Mouse (Mus musculus) embryonic fibroblast, embryonic 13.5 days (primary cell): ENCODE results near the gene Kcnd3. TPM values are rescaled to one million over a fixed set of nuclear protein-coding genes. Genes with fewer than 3 reads are reported as not detected.

Experiments used
- H3K27ac ChIP-seq: 2 replicates; pipeline ENCODE4 v1.5.1; 2012; ENCODE audit warnings: low read length, control low read depth, inconsistent platforms; ENCODE audit not compliant: insufficient read depth
- H3K4me1 ChIP-seq: 2 replicates; pipeline ENCODE4 v1.6.1; 2011; ENCODE audit warnings: low read length; ENCODE audit not compliant: control insufficient read depth, insufficient read depth
- H3K4me3 ChIP-seq: 2 replicates; pipeline ENCODE4 v1.5.1; 2011; ENCODE audit warnings: mild to moderate bottlenecking, control low read depth, low read length; ENCODE audit not compliant: insufficient read depth
- CTCF ChIP-seq: IDR thresholded peaks from 2 replicates; pipeline ENCODE4 v1.5.1; 2011; ENCODE audit warnings: mild to moderate bottlenecking, control low read depth, low read length, moderate library complexity, borderline replicate concordance; ENCODE audit not compliant: insufficient read depth
- POLR2A ChIP-seq: IDR thresholded peaks from 2 replicates; pipeline ENCODE4 v1.6.1; 2011; ENCODE audit warnings: low read depth, mild to moderate bottlenecking, control low read depth, low read length, moderate library complexity
- polyA plus RNA-seq: library from polyadenylated mRNA; stranded (reverse); fragments of >200 nt; gene quantifications from 2 replicates; pipeline ENCODE4 v1.2.4, GENCODE M21; 2011; ENCODE audit warnings: low read depth; ENCODE audit not compliant: missing spikeins, insufficient read length

Kcnd3 gene
- polyA plus RNA-seq, 1 experiment: 0.25 TPM

DNA sequence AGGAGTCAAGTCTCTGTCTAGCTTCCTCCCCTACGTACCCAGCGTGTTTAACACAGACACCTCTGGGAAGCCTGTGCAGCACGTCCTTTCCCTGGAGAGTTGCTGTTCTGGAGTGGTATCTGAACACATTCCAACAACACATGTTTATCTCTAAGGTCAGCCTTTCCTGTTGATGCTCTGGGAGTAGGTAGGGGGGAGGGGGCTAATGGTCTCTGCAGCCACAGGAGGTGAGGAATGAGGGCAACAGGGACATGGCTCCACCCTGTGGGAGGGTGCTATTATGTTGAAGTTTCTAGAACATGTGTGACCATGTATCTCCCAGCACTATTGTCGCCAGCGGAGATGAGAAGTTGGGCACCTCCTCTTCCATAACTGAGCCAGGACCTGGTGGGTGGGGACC lies 249.3 kb downstream of the Kcnd3 start:
- TF ChIP-seq CTCF (no peak), POLR2A (no peak)
- Histone ChIP-seq H3K4me1 (no peaks in the 10 kb centered on the region), H3K4me3 (no peak overlapping the region), H3K27ac (no peak overlapping the region)

DNA sequence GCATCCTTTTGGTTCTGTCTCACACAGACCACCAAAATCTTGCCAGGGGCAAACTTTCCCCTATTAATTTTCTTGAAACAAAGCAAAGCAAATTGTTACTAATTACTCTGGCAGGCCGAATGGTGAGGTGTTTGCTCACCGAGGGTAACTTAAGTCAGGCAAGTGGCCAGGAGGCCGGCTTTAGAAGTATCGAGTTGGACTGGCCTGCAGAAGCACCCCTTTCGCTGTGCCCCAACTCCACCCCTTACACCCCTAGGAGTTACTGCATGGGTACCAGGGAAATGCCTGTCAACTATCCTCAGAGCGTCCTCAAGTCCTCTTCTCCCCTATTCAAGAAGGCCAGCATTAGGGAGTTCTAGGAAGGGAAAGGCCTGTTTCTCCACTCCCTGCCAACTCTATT lies 251.4 kb downstream of the Kcnd3 start:
- H3K27ac ChIP-seq: no peak overlapping the region
- no peak overlapping the region for H3K4me3 ChIP-seq
- TF ChIP-seq CTCF (no peak), POLR2A (no peak)
- no peaks in the 10 kb centered on the region for H3K4me1 ChIP-seq

DNA sequence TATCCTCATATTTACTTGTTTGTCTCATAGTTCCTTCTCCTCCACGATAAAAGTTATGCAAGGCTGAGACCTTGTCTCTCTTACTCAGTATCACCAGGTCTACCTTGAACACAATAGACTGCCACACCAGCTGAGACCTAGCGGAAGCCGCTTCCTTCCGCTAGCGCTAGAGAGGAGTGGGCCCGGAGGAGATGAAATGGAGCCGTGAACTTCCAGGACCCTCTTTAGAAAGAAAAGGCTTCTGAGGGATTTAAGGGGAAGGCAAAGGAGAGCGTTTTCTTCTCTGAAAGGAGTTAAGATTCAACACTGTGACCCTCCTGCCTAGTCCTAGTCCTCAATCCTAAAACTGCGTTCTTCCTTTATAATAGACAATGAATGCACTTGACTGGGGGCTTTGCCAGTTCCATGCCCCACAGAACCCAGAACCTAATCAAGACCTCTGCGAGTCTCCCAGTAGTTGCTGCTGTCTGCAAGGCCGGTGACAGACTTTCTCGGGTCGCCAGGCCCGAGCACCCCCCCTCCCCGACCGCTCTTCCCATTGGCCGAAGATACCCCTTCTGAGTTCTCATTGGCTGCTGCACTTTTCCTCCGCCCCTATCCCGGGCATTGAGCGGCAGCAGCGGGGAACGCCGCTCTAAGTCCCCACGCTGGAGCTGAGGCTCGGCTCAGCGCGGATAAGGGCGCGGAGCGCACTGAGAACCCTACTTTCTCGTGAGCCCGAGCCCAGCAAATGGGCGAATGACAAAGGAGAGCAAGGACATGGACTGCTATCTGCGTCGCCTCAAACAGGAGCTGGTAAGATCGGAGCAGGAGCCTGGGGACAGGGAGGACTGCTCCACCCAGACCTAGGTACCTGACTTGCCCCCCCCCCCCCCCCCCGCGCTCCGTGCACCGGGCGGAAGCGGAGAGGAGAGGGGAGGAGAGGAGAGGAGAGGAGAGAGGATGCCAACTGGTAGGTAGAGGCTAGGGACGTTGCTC lies 252.2 kb downstream of the Kcnd3 start, which contains the start of gene Inka2:
TSS of gene Inka2 (plus strand) at position 569 of the 978 bp plus-strand sequence.
- Histone ChIP-seq H3K4me1 (no peaks in the 10 kb centered on the region), H3K27ac (peak within 1 kb of the TSS; percentile 70), H3K4me3 (peak within 1 kb of the TSS; percentile 81)
- peak; percentile 95 for TF ChIP-seq POLR2A
- TF ChIP-seq CTCF: no peak

DNA sequence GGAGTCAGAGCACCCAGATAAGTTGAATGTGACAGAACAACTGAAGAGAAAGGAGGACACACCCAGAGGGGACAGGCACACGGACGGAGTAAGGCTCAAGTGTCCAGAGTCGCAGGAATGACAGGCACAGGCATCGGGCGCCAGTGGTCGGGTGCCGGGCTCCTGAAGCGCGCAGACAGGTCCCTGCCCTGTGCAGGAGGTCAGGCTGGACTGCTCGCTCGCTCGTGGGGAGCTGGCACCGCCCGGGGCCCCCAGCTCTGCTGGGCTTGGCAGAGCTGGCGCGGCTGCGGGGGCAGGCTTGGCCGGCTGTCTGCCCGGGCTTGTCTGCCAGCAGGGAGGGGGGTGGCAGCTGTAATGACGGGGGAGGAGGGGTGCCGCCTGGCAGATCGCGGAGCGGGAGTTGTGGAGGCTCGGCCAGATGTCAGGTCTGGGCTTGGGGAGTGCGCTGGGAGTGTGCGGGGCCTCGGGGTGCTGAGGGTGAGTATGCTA lies 253.0 kb downstream of the Kcnd3 start:
- Histone ChIP-seq H3K4me1 (peaks cover 3% of the 10 kb centered on the region; the same call in 1 of the 2 replicates), H3K4me3 (peak overlapping the region; percentile 81), H3K27ac (peak overlapping the region; percentile 70)
- no peak for TF ChIP-seq CTCF
- peak; percentile 36; the same call in 1 of the 2 replicates for TF ChIP-seq POLR2A

DNA sequence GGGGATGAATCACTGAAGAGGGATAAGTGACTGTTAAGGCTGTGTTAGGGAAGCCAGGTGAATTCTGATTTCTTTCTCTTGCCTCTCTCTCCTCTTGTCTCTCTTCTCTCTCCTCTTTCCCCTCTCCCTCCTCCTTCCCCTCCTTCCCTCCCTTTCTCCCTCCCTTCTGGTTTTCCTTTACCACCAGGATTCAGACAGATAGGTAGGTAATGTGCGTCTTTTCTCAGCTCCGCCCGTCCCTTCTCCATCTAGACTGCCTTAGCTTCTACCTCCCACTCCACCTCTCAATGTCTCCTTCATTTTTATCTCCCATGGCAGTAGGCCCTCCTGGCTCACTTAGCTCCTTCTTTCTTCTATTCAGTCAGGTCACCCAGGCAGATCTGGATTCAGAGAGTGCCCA lies 253.4 kb downstream of the Kcnd3 start:
- Histone ChIP-seq H3K4me3 (peak overlapping the region; percentile 81), H3K4me1 (peaks cover 3% of the 10 kb centered on the region; the same call in 1 of the 2 replicates), H3K27ac (no peak overlapping the region)
- TF ChIP-seq POLR2A: no peak
- no peak for TF ChIP-seq CTCF

DNA sequence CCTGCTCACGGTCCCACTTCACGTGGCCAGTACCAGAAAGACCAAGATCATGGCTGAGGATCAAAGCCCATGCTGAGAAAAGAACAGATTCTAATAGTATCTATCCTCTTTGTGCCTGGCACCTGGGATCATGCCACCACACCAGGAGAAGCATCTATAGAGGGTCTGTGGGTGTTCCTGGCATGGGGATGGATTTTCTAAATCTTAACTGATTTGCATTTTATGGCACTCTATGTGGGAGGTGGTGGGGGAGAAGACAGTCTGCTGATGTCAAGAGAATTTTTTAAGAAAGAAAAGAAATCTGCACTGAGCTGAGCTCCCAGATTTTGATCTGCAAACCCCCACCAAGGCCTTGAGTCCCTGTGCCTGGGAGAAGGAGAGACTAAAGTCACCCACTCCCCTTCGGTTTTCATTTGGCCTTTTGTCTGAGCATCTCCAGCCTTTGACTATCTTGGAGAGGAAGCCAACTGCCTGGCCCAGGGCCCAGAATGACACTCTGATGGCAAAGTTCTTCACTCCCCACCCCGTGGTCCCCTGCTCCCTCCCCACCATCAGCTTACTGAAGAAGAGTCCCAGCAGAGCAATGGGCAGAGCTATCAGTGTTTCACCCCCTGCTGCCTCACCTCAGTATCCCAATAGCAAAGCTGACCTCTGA lies 254.4 kb downstream of the Kcnd3 start:
- peaks cover 3% of the 10 kb centered on the region; the same call in 1 of the 2 replicates for H3K4me1 ChIP-seq
- no peak overlapping the region for H3K27ac ChIP-seq
- TF ChIP-seq POLR2A: no peak
- TF ChIP-seq CTCF: no peak
- peak overlapping the region; percentile 81 for H3K4me3 ChIP-seq

DNA sequence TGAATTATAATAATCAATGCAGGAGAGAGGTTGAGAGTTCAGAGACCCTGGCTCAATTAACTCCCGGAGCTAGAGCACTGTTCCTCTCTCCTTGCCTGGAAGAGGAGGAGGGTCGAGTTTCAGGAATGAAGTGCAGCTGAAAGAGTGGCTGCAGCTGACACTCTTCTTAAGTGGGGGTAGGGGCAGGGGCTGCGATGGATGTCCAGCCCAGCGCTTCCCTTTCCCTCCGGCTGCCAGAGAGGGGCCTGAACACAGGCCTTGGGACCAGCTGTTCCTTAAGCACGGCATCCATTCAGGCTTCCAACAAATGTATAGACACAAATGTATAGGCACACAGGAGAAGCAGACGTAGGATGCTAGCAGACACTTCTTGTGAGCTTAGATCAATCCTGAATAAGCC lies 255.5 kb downstream of the Kcnd3 start:
- TF ChIP-seq POLR2A (no peak), CTCF (no peak)
- Histone ChIP-seq H3K4me3 (no peak overlapping the region), H3K4me1 (peaks cover 3% of the 10 kb centered on the region; the same call in 1 of the 2 replicates), H3K27ac (no peak overlapping the region)

DNA sequence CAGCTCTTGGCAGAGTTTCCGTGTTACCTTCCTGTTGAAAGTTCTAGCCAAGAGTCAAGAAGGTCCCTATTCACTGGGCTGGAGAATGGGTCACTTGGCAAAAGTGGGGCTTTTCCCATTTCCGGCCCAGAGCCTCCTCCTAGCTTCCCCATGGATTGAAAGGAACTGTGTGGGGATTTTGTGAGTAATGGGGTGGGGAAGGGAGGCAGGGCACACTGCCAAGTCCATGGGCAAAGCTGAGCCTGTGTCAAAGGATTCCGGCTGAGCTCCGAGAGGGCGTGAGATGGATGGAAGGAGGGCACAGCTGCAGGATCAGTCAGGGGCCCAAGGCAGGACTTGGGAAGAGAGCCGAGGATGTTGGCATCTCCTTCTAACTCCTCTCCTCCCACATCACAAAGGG lies 258.1 kb downstream of the Kcnd3 start:
- TF ChIP-seq POLR2A (no peak), CTCF (no peak)
- peaks cover 3% of the 10 kb centered on the region; the same call in 1 of the 2 replicates for H3K4me1 ChIP-seq
- H3K27ac ChIP-seq: no peak overlapping the region
- H3K4me3 ChIP-seq: no peak overlapping the region

DNA sequence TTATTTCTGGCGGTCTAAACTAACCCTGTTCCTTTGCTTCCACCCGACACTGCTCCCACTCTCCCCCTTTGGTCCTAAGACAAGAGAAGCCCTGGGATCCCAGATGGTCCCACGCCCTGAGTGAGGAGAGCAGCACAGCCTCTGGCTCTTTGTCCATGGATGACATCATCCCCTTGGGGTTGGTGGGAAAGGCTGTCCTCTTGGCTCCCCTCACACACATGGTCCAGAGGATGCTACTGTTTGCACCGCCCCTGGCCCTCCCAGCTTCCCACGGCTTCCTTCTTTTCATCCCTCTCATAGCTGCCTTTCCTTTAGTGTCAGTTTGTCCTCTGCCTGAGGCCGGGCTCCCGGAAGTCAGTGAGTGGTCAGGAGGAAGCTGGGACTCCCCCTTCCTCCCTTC lies 259.6 kb downstream of the Kcnd3 start:
- TF ChIP-seq POLR2A (no peak), CTCF (no peak)
- Histone ChIP-seq H3K4me3 (no peak overlapping the region), H3K27ac (no peak overlapping the region), H3K4me1 (peaks cover 3% of the 10 kb centered on the region; the same call in 1 of the 2 replicates)

DNA sequence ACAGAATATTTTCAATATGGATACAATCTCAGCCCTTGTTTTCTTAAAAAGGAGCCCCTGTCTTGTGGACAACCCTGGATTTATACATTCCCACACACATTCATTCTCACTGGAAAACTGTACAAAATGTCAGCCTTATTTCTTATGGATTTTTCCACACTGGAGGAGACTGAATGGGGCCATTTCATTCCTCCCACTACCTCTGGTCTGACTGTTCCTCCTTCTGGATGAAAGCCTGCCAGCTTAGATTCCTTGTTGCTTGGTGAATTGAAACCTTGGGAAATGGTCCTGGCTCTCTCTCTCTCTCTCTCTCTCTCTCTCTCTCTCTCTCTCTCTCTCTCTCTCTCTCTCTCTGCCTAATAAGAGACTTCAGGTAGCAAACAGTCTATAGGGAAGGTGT lies 260.7 kb downstream of the Kcnd3 start:
- TF ChIP-seq POLR2A (no peak), CTCF (no peak)
- H3K27ac ChIP-seq: no peak overlapping the region
- H3K4me1 ChIP-seq: peaks cover 3% of the 10 kb centered on the region; the same call in 1 of the 2 replicates
- no peak overlapping the region for H3K4me3 ChIP-seq
